Mouse (Mus musculus) embryonic stem cell, embryonic (primary cell): Measurements from ENCODE around the gene Itk.

Source experiments
- CTCF ChIA-PET, 4 experiments: fragments of 300-600 bp in 2 of 4; fragments of 350-600 bp in 2 of 4; sonication (Branson Sonifier 250); formaldehyde crosslinking; loops; one replicate each; lab custom pipeline; 2022; ENCODE audit warnings: inconsistent platforms in 2 of 4; lab: Charles Lee
- POLR2A ChIA-PET, 4 experiments: fragments of 300-600 bp in 2 of 4; fragments of 350-600 bp in 2 of 4; sonication (Branson Sonifier 250); formaldehyde crosslinking; loops; one replicate each; lab custom pipeline; 2022; ENCODE audit warnings: antibody characterized with exemption in 4 of 4, inconsistent platforms in 1 of 4; lab: Charles Lee

Itk gene

GRCm38 (mm10) chr11:46389336-46390117 lies at the start of gene Itk:
TSS of gene Itk (minus strand) at chr11:46389515.
- ChIA-PET CTCF (no interaction called here), POLR2A (no interaction called here)

GRCm38 (mm10) chr11:46437459-46438000 lies 48.2 kb upstream of the Itk start:
- CTCF ChIA-PET: no interaction called here
- POLR2A ChIA-PET: interaction anchor here in 3 of 4 experiments (0.5 to 1.0 kb wide), 9 partner anchors 8 to 1526 kb away, joined by 3 to 5 read pairs (median 3); no protein-coding TSS in a partner anchor

DNA sequence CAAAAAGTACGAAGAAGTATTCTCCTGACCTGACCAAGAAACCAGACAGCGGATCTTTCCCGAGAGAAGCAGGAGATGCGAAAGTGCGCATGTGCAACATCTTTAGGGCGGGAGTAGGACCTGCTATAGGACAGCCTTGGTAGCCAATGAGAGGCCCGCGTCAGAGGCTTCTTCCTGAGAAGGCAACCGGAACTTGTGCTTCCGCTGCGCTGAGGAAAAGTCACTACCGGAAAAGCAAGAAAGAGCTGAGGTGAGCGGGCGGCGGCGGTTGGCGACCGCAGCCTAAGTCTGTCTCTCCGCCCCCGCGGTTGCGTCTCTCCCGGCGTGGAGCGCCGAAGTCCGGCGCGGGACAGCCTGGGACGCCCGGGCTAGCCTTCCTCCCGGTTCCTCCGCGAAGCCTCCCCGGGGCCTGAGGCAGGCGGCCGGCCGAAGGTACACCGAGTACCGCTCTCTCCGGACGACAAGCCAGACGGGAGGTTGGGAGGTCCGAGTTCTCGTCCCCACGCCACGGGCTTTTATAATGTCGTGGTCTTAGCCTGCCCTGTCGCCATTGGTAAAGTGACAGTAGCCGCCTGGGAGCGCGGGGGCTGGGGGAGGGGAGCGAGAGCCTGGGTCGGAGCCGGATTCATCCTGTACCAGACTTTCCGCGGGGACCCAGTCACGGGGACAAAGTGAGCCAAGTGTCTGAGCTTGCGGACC lies 47.6 kb upstream of the Itk start, which contains the start of gene Med7:
Gene Med7, plus strand, starts transcription at position 166 of the 699 bp plus-strand sequence.
- CTCF ChIA-PET: no interaction called here
- POLR2A ChIA-PET: interaction anchor here in 3 of 4 experiments (0.5 to 1.0 kb wide), 10 partner anchors 9 to 1526 kb away, joined by 3 to 5 read pairs (median 3); no protein-coding TSS in a partner anchor

DNA sequence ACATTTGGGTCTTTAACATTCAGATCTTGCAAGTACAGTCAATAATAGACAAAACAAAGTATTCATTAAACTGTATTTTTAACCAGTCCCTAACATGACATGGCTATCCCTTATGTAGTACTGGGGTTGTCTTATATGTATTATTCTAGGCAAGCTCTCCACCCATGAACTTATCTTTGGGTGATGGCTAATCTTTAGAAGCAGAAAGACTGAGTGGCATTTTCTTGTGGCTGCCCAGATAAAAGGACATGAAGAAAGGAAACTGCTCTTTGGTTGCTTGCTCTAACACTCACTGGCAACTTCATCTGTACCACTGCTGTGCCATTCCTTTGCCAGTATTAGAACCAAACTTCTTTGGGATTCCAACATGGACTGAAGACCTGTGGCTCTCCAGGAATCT lies 46.0 kb upstream of the Itk start:
- CTCF ChIA-PET: interaction anchor here in 1 of 4 experiments (1.0 kb wide), 1 partner anchor 160 kb away, joined by 3 read pairs; no protein-coding TSS in a partner anchor
- POLR2A ChIA-PET: interaction anchor here in 1 of 4 experiments (0.9 kb wide), 1 partner anchor 226 kb away, joined by 3 read pairs; no protein-coding TSS in a partner anchor

- POLR2A ChIA-PET: interaction anchor here in 1 of 4 experiments (1.2 kb wide), 1 partner anchor 120 kb away, joined by 4 read pairs; no protein-coding TSS in a partner anchor
- CTCF ChIA-PET: interaction anchor here (0.5 to 2.6 kb wide), 18 partner anchors 9 to 504 kb away, joined by 3 to 17 read pairs (median 4); no protein-coding TSS in a partner anchor
Observed at GRCm38 (mm10) chr11:46431129-46431528, 41.8 kb upstream of the Itk start.

GRCm38 (mm10) chr11:46430123-46430522 lies 40.8 kb upstream of the Itk start:
- CTCF ChIA-PET: interaction anchor here in 3 of 4 experiments (0.6 to 2.6 kb wide), 7 partner anchors 56 to 193 kb away, joined by 3 to 17 read pairs (median 6); no protein-coding TSS in a partner anchor
- POLR2A ChIA-PET: interaction anchor here in 1 of 4 experiments (0.6 kb wide), 1 partner anchor 72 kb away, joined by 3 read pairs; no protein-coding TSS in a partner anchor

DNA sequence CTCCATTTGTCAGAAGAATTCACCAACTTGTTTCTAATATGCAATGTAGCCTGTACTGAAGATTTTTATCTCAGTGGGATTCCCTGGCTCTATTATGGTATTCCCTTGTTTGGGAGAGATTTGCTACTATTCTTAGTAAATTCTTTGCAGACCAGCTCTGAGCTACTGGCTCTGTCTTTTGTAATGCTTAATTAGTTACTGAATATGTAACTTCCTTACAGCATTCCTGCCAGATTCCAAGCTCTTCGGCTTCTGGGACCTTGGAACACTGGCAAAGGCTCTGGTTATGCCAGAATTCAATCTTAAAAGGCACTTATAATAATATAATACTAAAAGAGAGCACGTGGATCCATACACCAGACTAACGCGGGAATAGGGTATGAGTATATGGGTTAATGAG lies 38.8 kb upstream of the Itk start:
- ChIA-PET POLR2A (interaction anchor here in 2 of 4 experiments (0.7 to 1.6 kb wide), 3 partner anchors 9 to 153 kb away, joined by 3 to 5 read pairs (median 3); partner anchors contain the start of gene Med7 (in 1 of the 2)), CTCF (interaction anchor here in 3 of 4 experiments (0.6 to 2.0 kb wide), 5 partner anchors 151 to 172 kb away, joined by 3 to 6 read pairs (median 5); no protein-coding TSS in a partner anchor)

DNA sequence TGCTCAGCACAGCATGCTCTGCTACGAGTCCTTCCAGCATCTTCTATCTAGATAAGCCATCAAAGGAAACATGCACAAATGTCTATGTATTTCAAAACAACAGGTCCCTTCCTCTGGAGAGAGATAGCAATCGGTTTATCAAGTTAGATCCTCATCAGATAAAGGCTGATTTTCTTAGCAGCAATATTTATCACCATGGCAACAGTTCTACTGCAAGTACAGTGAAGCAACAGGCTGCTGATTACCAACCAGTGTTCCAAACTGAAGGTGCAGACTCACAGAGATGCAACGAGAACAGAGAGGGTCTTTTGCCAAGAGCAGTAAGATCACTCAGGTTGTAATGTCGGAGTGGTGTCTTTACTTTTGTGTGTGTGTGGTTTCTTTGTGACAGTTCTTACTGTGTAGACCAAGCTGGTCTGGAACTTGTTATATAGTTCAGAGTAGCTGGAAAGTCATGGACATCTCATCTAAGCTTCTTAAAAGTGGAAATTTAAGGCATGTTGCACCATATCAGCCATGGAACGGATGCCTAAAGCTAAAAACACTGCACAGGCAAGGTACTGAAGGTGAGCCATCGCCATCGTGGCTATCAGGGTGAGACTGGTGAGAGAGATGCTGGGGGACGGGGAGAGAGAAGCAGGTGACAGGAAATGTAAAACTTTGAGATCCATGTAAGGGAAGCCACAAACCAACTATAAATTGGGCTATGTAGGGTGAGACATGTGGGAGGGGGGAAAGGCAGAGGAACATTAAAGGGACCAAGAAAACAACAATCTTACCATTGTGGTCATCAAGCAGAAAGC lies 32.0 kb upstream of the Itk start:
- ChIA-PET CTCF (no interaction called here), POLR2A (no interaction called here)

- ChIA-PET POLR2A (interaction anchor here in 2 of 4 experiments (1.5 kb wide), 2 partner anchors 8 to 11 kb away, joined by 3 to 4 read pairs; no protein-coding TSS in a partner anchor), CTCF (interaction anchor here in 1 of 4 experiments (0.6 kb wide), 1 partner anchor 143 kb away, joined by 3 read pairs; no protein-coding TSS in a partner anchor)
Observed at GRCm38 (mm10) chr11:46418860-46419259, 29.5 kb upstream of the Itk start.

DNA sequence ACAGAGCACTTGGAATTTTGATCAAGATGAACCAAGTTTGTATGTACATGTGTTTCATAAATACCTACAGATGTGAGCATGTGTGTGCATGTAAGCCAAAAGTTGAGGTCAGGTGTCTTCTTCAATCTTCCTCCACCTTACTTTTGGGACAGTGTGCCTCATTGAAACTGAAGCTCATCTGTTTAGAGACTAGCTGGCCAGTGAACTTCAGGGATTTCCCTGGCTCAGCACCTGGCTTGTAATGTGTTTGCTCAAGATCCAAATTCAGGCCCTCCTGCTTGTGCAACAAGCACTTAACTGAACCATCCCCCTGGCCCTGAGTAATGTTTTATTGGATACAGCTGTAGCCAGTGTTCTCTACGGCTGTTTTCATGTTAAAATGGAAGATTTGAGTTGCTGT lies 29.1 kb upstream of the Itk start:
- CTCF ChIA-PET: interaction anchor here in 1 of 4 experiments (0.6 kb wide), 1 partner anchor 143 kb away, joined by 3 read pairs; no protein-coding TSS in a partner anchor
- POLR2A ChIA-PET: interaction anchor here in 1 of 4 experiments (1.5 kb wide), 1 partner anchor 10 kb away, joined by 4 read pairs; no protein-coding TSS in a partner anchor

DNA sequence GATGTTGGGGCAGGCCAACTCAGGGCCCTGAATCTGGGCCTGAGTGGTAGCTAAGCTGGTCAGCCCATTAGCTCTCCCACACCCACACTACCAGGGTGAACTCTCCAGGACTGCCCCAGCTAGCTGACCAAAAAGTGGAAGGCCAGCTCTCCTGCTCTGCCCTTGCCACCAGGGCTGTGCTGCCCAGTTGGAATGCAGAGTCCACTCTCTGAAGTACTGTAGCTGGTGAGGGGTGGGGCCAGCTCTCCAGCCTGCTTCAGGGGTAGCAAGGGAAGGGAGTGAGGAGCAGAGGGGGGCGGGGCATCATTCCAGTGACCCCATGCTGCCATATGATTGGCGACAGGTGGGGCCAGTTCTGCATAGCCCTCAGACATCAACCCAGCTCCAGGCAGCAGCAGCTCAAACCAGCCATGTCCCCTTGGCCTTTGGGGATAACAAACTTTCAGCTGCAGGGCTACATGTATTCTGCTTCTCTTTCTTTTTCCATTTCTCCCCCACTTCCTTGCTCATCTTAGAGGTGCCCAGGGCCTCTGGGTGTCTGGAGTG lies 20.8 kb upstream of the Itk start:
- POLR2A ChIA-PET: no interaction called here

DNA sequence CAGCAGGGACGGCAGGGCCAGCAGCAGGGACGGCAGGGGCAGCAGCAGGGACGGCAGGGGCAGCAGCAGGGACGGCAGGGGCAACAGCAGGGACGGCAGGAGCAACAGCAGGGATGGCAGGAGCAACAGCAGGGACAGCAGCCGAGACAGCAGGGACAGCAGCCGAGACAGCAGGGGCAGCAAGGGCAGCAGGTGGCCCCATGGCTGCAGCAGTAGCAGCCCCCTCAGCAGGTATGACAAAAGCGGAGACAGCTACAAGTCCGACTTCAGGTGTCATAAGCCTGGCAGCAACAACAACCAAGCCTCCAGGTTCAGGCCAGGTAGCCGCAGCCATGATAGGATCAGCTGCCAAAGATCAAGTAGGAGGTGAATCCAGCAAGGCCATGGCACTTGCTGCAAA lies 17.4 kb upstream of the Itk start:
- POLR2A ChIA-PET: interaction anchor here in 2 of 4 experiments (0.6 to 1.3 kb wide), 3 partner anchors 10 to 1772 kb away, joined by 3 to 5 read pairs (median 3); partner anchors contain the start of gene Cyfip2 (in 1 of the 2)
- CTCF ChIA-PET: interaction anchor here in 1 of 4 experiments (2.6 kb wide), 1 partner anchor 131 kb away, joined by 10 read pairs; no protein-coding TSS in a partner anchor

More for the DNA sequence above, 20.8 kb upstream of the Itk start:
- CTCF ChIA-PET: interaction anchor here in 1 of 4 experiments (1.4 kb wide), 1 partner anchor 133 kb away, joined by 3 read pairs; no protein-coding TSS in a partner anchor

DNA sequence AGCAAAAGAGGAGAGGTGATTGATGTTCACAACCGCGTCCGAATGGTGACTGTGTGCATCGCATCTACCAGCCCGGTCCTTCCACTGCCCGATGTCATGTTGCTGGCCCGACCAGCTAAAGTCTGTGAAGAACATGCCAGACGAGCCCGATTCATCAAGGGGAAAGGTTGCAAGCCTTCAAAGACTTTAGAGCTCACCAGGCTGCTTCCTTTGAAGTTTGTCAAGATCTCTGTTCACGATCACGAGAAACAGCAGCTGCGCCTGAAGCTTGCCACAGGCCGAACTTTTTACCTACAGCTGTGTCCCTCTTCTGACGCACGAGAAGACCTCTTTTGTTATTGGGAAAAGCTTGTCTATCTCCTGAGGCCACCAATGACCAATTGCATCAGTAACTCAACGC lies 15.7 kb upstream of the Itk start:
- CTCF ChIA-PET: no interaction called here
- POLR2A ChIA-PET: interaction anchor here in 2 of 4 experiments (0.5 to 1.1 kb wide), 3 partner anchors 9 to 254 kb away, joined by 3 to 4 read pairs (median 3); partner anchors contain the start of gene Fam71b (in 1 of the 2)

DNA sequence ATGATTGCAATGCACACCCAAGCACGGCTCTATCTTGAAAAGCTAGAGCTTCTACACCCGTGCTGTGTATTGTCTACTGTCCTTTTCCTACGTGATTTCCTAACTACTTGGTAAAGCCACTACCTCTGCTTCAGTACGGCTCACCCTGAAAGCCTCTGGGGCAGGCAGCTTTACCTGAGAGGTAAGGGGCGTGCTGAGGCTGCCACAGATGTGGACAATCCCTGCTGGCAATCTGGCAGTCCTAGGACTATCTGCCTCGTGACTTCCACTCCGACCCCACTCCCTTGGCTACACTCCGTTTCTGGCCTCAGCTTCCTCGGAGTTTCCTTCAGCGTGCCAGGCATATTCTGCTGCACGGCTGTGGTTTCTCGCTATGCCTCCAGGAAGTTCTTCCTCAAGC lies 12.2 kb upstream of the Itk start:
- ChIA-PET POLR2A (no interaction called here), CTCF (no interaction called here)

DNA sequence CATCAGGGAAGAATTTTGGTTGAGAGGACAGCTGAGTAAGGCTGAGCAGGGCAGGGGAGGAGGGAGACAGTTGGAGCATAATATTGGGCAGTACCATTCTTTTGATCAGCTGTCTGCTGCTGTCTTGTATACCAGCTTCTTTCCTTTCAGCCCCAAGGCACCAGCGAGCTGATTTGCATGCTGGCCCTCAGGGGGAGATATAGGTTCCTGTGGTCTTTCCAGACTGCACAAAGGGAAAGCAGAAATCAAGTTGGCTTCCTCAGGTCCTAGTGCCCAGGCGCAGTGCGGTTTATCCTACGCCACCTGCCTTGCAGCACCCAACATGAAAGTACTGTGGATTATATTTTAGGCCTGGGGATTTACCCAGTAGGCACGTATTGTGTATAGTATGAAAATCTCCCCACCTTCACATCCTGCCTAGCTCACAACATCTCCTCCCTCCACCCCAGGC lies 9.6 kb upstream of the Itk start:
- ChIA-PET POLR2A (no interaction called here), CTCF (no interaction called here)

DNA sequence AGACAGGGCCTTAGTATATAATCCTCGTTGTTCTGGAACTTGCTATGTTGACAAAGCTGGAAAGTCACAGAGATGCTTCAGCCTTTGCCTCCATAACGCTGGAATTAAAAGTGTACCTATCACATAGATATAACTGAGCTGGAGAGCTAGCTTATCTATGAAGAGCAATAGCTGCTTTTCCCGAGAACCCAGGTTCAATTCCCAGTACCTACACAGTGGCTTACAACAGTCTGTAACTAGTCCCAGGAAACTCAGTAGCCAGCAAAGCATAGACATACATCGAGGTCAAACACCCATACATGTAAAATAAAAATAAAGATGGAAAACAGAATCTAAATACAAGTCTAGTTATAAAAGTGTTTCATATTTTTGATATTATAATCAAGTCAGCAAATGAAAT lies 9.2 kb upstream of the Itk start:
- CTCF ChIA-PET: no interaction called here
- POLR2A ChIA-PET: no interaction called here

DNA sequence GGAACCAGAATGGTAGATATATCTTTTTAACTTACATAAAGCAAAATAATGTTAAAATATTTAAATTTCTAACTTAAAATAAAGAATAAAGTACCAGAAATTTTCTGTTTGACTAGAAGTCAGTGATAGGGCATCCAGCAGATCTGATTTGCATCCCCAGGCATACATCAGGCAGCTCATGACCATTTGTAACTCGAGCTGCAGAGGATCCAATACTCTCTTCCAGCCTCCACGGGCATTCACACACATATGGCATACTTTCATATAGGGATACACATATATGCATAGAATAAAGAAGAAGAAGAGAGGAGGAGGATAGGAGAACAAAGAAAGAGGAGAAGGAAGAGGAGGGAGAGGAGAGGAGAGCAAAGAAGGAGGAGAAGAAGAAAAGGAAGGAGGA lies 8.6 kb upstream of the Itk start:
- CTCF ChIA-PET: interaction anchor here in 1 of 4 experiments (0.5 kb wide), 1 partner anchor 433 kb away, joined by 4 read pairs; no protein-coding TSS in a partner anchor

More for the DNA sequence above, 8.6 kb upstream of the Itk start:
- POLR2A ChIA-PET: no interaction called here
